Mouse (Mus musculus): ENCODE data around the gene Tprn. TPM values are rescaled to one million over a fixed set of nuclear protein-coding genes. Genes with fewer than 3 reads are reported as not detected.

Gene Tprn
- polyA plus RNA-seq, 1 experiment = 17.1 TPM

- Histone ChIP-seq H3K4me1 (ENCODE audit: control insufficient read depth, insufficient read depth, insufficient read length) (0 out of 2 replicates have a peak, but pooled peaks cover 3% of the 10 kb centered on the region), H3K27me3 (ENCODE audit: control insufficient read depth, insufficient read depth, low read length) (peaks cover 9% of the 10 kb centered on the region), H3K27ac (ENCODE audit: insufficient read depth, low read length) (no peak overlapping the region), H3K4me3 (ENCODE audit: extremely low read depth, insufficient read depth, insufficient read length) (no peak overlapping the region), H3K36me3 (ENCODE audit: control insufficient read depth, insufficient read depth, low read length) (peaks cover 3% of the 10 kb centered on the region; the same call in 1 of the 2 replicates)
- no peak for DNase-seq (ENCODE audit: low read depth in 1 of 2, low spot score in 2 of 2)
- TF ChIP-seq POLR2A (IDR thresholded peaks at IDR 0.05; ENCODE audit: low read depth, low read length) = no peak
- no peak for TF ChIP-seq CTCF (IDR thresholded peaks at IDR 0.05; ENCODE audit: extremely low read depth, insufficient read depth, insufficient read length, insufficient replicate concordance)
- 6% methylated on average over 54 of the region's 54 CpGs for WGBS
Observed at GRCm38 (mm10) chr2:25290101-25290815, 27.8 kb downstream of the Tprn start.

GRCm38 (mm10) chr2:25290816-25291130 lies 28.4 kb downstream of the Tprn start:
- H3K27ac ChIP-seq (ENCODE audit: insufficient read depth, low read length) = no peak overlapping the region
- H3K4me3 ChIP-seq (ENCODE audit: extremely low read depth, insufficient read depth, insufficient read length) = no peak overlapping the region
- peaks cover 9% of the 10 kb centered on the region for H3K27me3 ChIP-seq (ENCODE audit: control insufficient read depth, insufficient read depth, low read length)
- H3K4me1 ChIP-seq (ENCODE audit: control insufficient read depth, insufficient read depth, insufficient read length) = 0 out of 2 replicates have a peak, but pooled peaks cover 3% of the 10 kb centered on the region
- 2% methylated on average over 18 of the region's 18 CpGs for WGBS
- TF ChIP-seq POLR2A (IDR thresholded peaks at IDR 0.05; ENCODE audit: low read depth, low read length) (no peak), CTCF (IDR thresholded peaks at IDR 0.05; ENCODE audit: extremely low read depth, insufficient read depth, insufficient read length, insufficient replicate concordance) (no peak)
- no peak for DNase-seq (ENCODE audit: low read depth in 1 of 2, low spot score in 2 of 2)
- no peaks in the 10 kb centered on the region for H3K36me3 ChIP-seq (ENCODE audit: control insufficient read depth, insufficient read depth, low read length)

- no peak for DNase-seq (ENCODE audit: low read depth in 1 of 2, low spot score in 2 of 2)
- Histone ChIP-seq H3K27me3 (ENCODE audit: control insufficient read depth, insufficient read depth, low read length) (peaks cover 9% of the 10 kb centered on the region), H3K4me1 (ENCODE audit: control insufficient read depth, insufficient read depth, insufficient read length) (0 out of 2 replicates have a peak, but pooled peaks cover 3% of the 10 kb centered on the region), H3K27ac (ENCODE audit: insufficient read depth, low read length) (no peak overlapping the region), H3K4me3 (ENCODE audit: extremely low read depth, insufficient read depth, insufficient read length) (no peak overlapping the region), H3K36me3 (ENCODE audit: control insufficient read depth, insufficient read depth, low read length) (no peaks in the 10 kb centered on the region)
- 16% methylated on average over 32 of the region's 32 CpGs for WGBS
- TF ChIP-seq CTCF (IDR thresholded peaks at IDR 0.05; ENCODE audit: extremely low read depth, insufficient read depth, insufficient read length, insufficient replicate concordance) = no peak
- TF ChIP-seq POLR2A (IDR thresholded peaks at IDR 0.05; ENCODE audit: low read depth, low read length) = no peak
Observed at GRCm38 (mm10) chr2:25291184-25292053, 29.0 kb downstream of the Tprn start.

- no peak overlapping the region for H3K27ac ChIP-seq (ENCODE audit: insufficient read depth, low read length)
- peaks cover 9% of the 10 kb centered on the region for H3K27me3 ChIP-seq (ENCODE audit: control insufficient read depth, insufficient read depth, low read length)
- no peaks in the 10 kb centered on the region for H3K36me3 ChIP-seq (ENCODE audit: control insufficient read depth, insufficient read depth, low read length)
- H3K4me3 ChIP-seq (ENCODE audit: extremely low read depth, insufficient read depth, insufficient read length) = no peak overlapping the region
- H3K4me1 ChIP-seq (ENCODE audit: control insufficient read depth, insufficient read depth, insufficient read length) = 0 out of 2 replicates have a peak, but pooled peaks cover 3% of the 10 kb centered on the region
- TF ChIP-seq CTCF (IDR thresholded peaks at IDR 0.05; ENCODE audit: extremely low read depth, insufficient read depth, insufficient read length, insufficient replicate concordance) (no peak), POLR2A (IDR thresholded peaks at IDR 0.05; ENCODE audit: low read depth, low read length) (no peak)
- 8% methylated on average over 43 of the region's 43 CpGs for WGBS
- no peak for DNase-seq (ENCODE audit: low read depth in 1 of 2, low spot score in 2 of 2)
Observed at GRCm38 (mm10) chr2:25292054-25292544, 29.7 kb downstream of the Tprn start.

GRCm38 (mm10) chr2:25292856-25293255 lies 30.4 kb downstream of the Tprn start:
- 0 out of 2 replicates have a peak, but pooled peaks cover 3% of the 10 kb centered on the region for H3K4me1 ChIP-seq (ENCODE audit: control insufficient read depth, insufficient read depth, insufficient read length)
- peaks cover 9% of the 10 kb centered on the region for H3K27me3 ChIP-seq (ENCODE audit: control insufficient read depth, insufficient read depth, low read length)
- 5% methylated on average over 1 of the region's 1 CpGs for WGBS
- no peak overlapping the region for H3K4me3 ChIP-seq (ENCODE audit: extremely low read depth, insufficient read depth, insufficient read length)
- H3K27ac ChIP-seq (ENCODE audit: insufficient read depth, low read length) = no peak overlapping the region
- TF ChIP-seq POLR2A (IDR thresholded peaks at IDR 0.05; ENCODE audit: low read depth, low read length) (no peak), CTCF (IDR thresholded peaks at IDR 0.05; ENCODE audit: extremely low read depth, insufficient read depth, insufficient read length, insufficient replicate concordance) (peak; percentile 73; the same call in 1 of the 2 replicates)
- no peaks in the 10 kb centered on the region for H3K36me3 ChIP-seq (ENCODE audit: control insufficient read depth, insufficient read depth, low read length)
- peak; percentile 9 to 63 for DNase-seq (ENCODE audit: low read depth in 1 of 2, low spot score in 2 of 2)

- H3K27ac ChIP-seq (ENCODE audit: insufficient read depth, low read length) = no peak overlapping the region
- TF ChIP-seq CTCF (IDR thresholded peaks at IDR 0.05; ENCODE audit: extremely low read depth, insufficient read depth, insufficient read length, insufficient replicate concordance) (no peak), POLR2A (IDR thresholded peaks at IDR 0.05; ENCODE audit: low read depth, low read length) (no peak)
- peaks cover 9% of the 10 kb centered on the region for H3K27me3 ChIP-seq (ENCODE audit: control insufficient read depth, insufficient read depth, low read length)
- 0 out of 2 replicates have a peak, but pooled peaks cover 3% of the 10 kb centered on the region for H3K4me1 ChIP-seq (ENCODE audit: control insufficient read depth, insufficient read depth, insufficient read length)
- no peak overlapping the region for H3K4me3 ChIP-seq (ENCODE audit: extremely low read depth, insufficient read depth, insufficient read length)
- 86% methylated on average over 9 of the region's 9 CpGs for WGBS
- no peaks in the 10 kb centered on the region for H3K36me3 ChIP-seq (ENCODE audit: control insufficient read depth, insufficient read depth, low read length)
- no peak for DNase-seq (ENCODE audit: low read depth in 1 of 2, low spot score in 2 of 2)
Observed at GRCm38 (mm10) chr2:25293706-25294105, 31.3 kb downstream of the Tprn start.
